Mouse (Mus musculus) embryonic facial prominence, embryonic 10.5 days (tissue): ENCODE data around the gene Slc4a8. TPM values are rescaled to one million over a fixed set of nuclear protein-coding genes. Genes with fewer than 3 reads are reported as not detected.

Experiments used
- DNase-seq: peaks from one replicate; pipeline ENCODE4 v3.0.0-alpha.2; 2017; ENCODE audit warnings: low spot score
- H3K27ac ChIP-seq: fragments of 300-500 bp; sonication (generic); replicated peaks from 2 replicates; pipeline ENCODE4 v1.5.1; 2016; ENCODE audit warnings: mild to moderate bottlenecking
- H3K27me3 ChIP-seq: fragments of 300-500 bp; sonication (generic); replicated peaks from 2 replicates; pipeline ENCODE4 v1.6.1; 2016; ENCODE audit warnings: low read depth, mild to moderate bottlenecking; ENCODE audit not compliant: poor library complexity, severe bottlenecking
- H3K36me3 ChIP-seq: fragments of 300-500 bp; sonication (generic); replicated peaks from 2 replicates; pipeline ENCODE4 v1.6.1; 2016; ENCODE audit warnings: mild to moderate bottlenecking, moderate library complexity
- H3K4me1 ChIP-seq: fragments of 300-500 bp; sonication (generic); 2 replicates; pipeline ENCODE4 v1.6.1; 2016
- H3K4me3 ChIP-seq: fragments of 300-500 bp; sonication (generic); 2 replicates; pipeline ENCODE4 v1.5.1; 2016; ENCODE audit warnings: mild to moderate bottlenecking, moderate library complexity
- H3K9me3 ChIP-seq: fragments of 300-500 bp; sonication (generic); 2 replicates; pipeline ENCODE4 v1.6.1; 2016; ENCODE audit warnings: mild to moderate bottlenecking
- WGBS: fragments of 180-500 bp; shearing (Covaris S2); methylation state at CpG from one replicate; pipeline ENCODE4 v1.1.7; 2016; 5-methylcytosine and 5-hydroxymethylcytosine counted together
- polyA plus RNA-seq: library from polyadenylated mRNA; unstranded; fragments of >200 nt; fragmentation: Nextera tagmentation; extraction: Ambion mirVana; gene quantifications from 2 replicates; pipeline ENCODE4 v1.2.1, GENCODE M21; 2016

Slc4a8 gene
- polyA plus RNA-seq, 1 experiment from 2014 or later, result 10.2 TPM

GRCm38 (mm10) chr15:100747121-100747963 is 14.2 kb upstream of the Slc4a8 start:
- Histone ChIP-seq H3K27ac (peak overlapping the region; percentile 59; the same call in 1 of the 2 replicates), H3K4me1 (peaks cover 18% of the 10 kb centered on the region), H3K36me3 (no peaks in the 10 kb centered on the region), H3K27me3 (peaks cover 16% of the 10 kb centered on the region), H3K9me3 (no peaks in the 10 kb centered on the region), H3K4me3 (peak overlapping the region; percentile 54)
- WGBS, result 3% methylated on average over 27 of the region's 27 CpGs
- DNase-seq, result peak; percentile 69

GRCm38 (mm10) chr15:100748584-100748983 is 13.0 kb upstream of the Slc4a8 start:
- Histone ChIP-seq H3K36me3 (no peaks in the 10 kb centered on the region), H3K27me3 (peaks cover 16% of the 10 kb centered on the region), H3K4me1 (peaks cover 18% of the 10 kb centered on the region), H3K27ac (no peak overlapping the region), H3K4me3 (no peak overlapping the region), H3K9me3 (no peaks in the 10 kb centered on the region)
- WGBS, result 90% methylated on average over 3 of the region's 3 CpGs
- DNase-seq, result no peak

- Histone ChIP-seq H3K27ac (no peak overlapping the region), H3K4me3 (no peak overlapping the region), H3K9me3 (no peaks in the 10 kb centered on the region), H3K4me1 (peaks cover 28% of the 10 kb centered on the region), H3K27me3 (peaks cover 16% of the 10 kb centered on the region), H3K36me3 (no peaks in the 10 kb centered on the region)
- WGBS, result 82% methylated on average over 10 of the region's 10 CpGs
- DNase-seq, result no peak
Observed at GRCm38 (mm10) chr15:100749751-100750538, 11.6 kb upstream of the Slc4a8 start.

GRCm38 (mm10) chr15:100752439-100752838 is 9.1 kb upstream of the Slc4a8 start:
- no peak overlapping the region for H3K4me3 ChIP-seq
- H3K27ac ChIP-seq, result no peak overlapping the region
- H3K36me3 ChIP-seq, result no peaks in the 10 kb centered on the region
- 82% methylated on average over 2 of the region's 2 CpGs for WGBS
- no peaks in the 10 kb centered on the region for H3K9me3 ChIP-seq
- peaks cover 28% of the 10 kb centered on the region for H3K4me1 ChIP-seq
- DNase-seq, result no peak
- H3K27me3 ChIP-seq, result peaks cover 16% of the 10 kb centered on the region

- 68% methylated on average over 5 of the region's 5 CpGs for WGBS
- H3K27me3 ChIP-seq, result peaks cover 16% of the 10 kb centered on the region
- H3K4me1 ChIP-seq, result peaks cover 28% of the 10 kb centered on the region
- H3K27ac ChIP-seq, result no peak overlapping the region
- no peak for DNase-seq
- H3K36me3 ChIP-seq, result no peaks in the 10 kb centered on the region
- no peak overlapping the region for H3K4me3 ChIP-seq
- H3K9me3 ChIP-seq, result no peaks in the 10 kb centered on the region
Observed at GRCm38 (mm10) chr15:100753045-100753444, 8.5 kb upstream of the Slc4a8 start.

GRCm38 (mm10) chr15:100754041-100754440 is 7.5 kb upstream of the Slc4a8 start:
- H3K27me3 ChIP-seq, result peaks cover 8% of the 10 kb centered on the region
- WGBS, result 38% methylated on average over 7 of the region's 7 CpGs
- no peak for DNase-seq

GRCm38 (mm10) chr15:100754805-100755497 is 6.6 kb upstream of the Slc4a8 start:
- peak; percentile 42 for DNase-seq
- 16% methylated on average over 11 of the region's 11 CpGs for WGBS
- H3K4me3 ChIP-seq, result peak overlapping the region; percentile 31
- H3K27ac ChIP-seq, result no peak overlapping the region
- no peaks in the 10 kb centered on the region for H3K36me3 ChIP-seq
- H3K4me1 ChIP-seq, result peaks cover 25% of the 10 kb centered on the region
- H3K9me3 ChIP-seq, result no peaks in the 10 kb centered on the region
- peaks cover 3% of the 10 kb centered on the region; the same call in 1 of the 2 replicates for H3K27me3 ChIP-seq

More at GRCm38 (mm10) chr15:100754041-100754440, 7.5 kb upstream of the Slc4a8 start:
- Histone ChIP-seq H3K4me1 (peaks cover 25% of the 10 kb centered on the region), H3K9me3 (no peaks in the 10 kb centered on the region), H3K36me3 (no peaks in the 10 kb centered on the region), H3K27ac (no peak overlapping the region), H3K4me3 (no peak overlapping the region)

GRCm38 (mm10) chr15:100755498-100755859 is 6.1 kb upstream of the Slc4a8 start:
- H3K27ac ChIP-seq, result no peak overlapping the region
- WGBS, result 46% methylated on average over 7 of the region's 8 CpGs

GRCm38 (mm10) chr15:100755881-100756624 is 5.5 kb upstream of the Slc4a8 start:
- DNase-seq, result no peak
- Histone ChIP-seq H3K27ac (no peak overlapping the region), H3K9me3 (no peaks in the 10 kb centered on the region), H3K4me3 (no peak overlapping the region), H3K4me1 (peaks cover 32% of the 10 kb centered on the region), H3K36me3 (no peaks in the 10 kb centered on the region), H3K27me3 (no peaks in the 10 kb centered on the region; the same call in 1 of the 2 replicates)
- WGBS, result 85% methylated on average over 3 of the region's 3 CpGs

More at GRCm38 (mm10) chr15:100755498-100755859, 6.1 kb upstream of the Slc4a8 start:
- Histone ChIP-seq H3K9me3 (no peaks in the 10 kb centered on the region), H3K4me1 (peaks cover 27% of the 10 kb centered on the region), H3K4me3 (peak overlapping the region; percentile 31; the same call in 1 of the 2 replicates), H3K36me3 (no peaks in the 10 kb centered on the region), H3K27me3 (no peaks in the 10 kb centered on the region; the same call in 1 of the 2 replicates)
- no peak for DNase-seq

- Histone ChIP-seq H3K4me3 (peak overlapping the region; percentile 23), H3K36me3 (no peaks in the 10 kb centered on the region), H3K4me1 (peaks cover 46% of the 10 kb centered on the region), H3K27me3 (peaks cover 1% of the 10 kb centered on the region; the same call in 1 of the 2 replicates), H3K9me3 (no peaks in the 10 kb centered on the region), H3K27ac (no peak overlapping the region)
- under 1% methylated on average over 7 of the region's 7 CpGs for WGBS
- DNase-seq, result peak; percentile 80
Observed at GRCm38 (mm10) chr15:100757527-100757978, 4.0 kb upstream of the Slc4a8 start.

- Histone ChIP-seq H3K27me3 (peaks cover 11% of the 10 kb centered on the region), H3K4me3 (no peak overlapping the region), H3K4me1 (peaks cover 49% of the 10 kb centered on the region), H3K9me3 (no peaks in the 10 kb centered on the region), H3K27ac (no peak overlapping the region), H3K36me3 (no peaks in the 10 kb centered on the region)
- DNase-seq, result no peak
- 87% methylated on average over 10 of the region's 10 CpGs for WGBS
Observed at GRCm38 (mm10) chr15:100759286-100759685, 2.3 kb upstream of the Slc4a8 start.
